In genomic region chr2:10826134-10826767, GRCm38 (mm10) we compare ENCODE assay signal across 9 mouse cellular contexts.
DNase-seq lines count a peak whose midpoint lies in the region; ATAC-seq and TF ChIP-seq lines count a peak whose summit lies in the region.
"Had no signal": no experiment of that assay in that cellular context is flagged by ENCODE, and none has a peak within 500 bp of the region (broad histone marks: within the 10 kb centered on the region; RNA-seq: fewer than 3 reads in every experiment).

No protein-coding gene starts in this region.

- peak; percentile 32; the same call in 1 of the 2 replicates for ATAC-seq in hindbrain, embryonic 16.5 days
- ATAC-seq in limb, embryonic 15.5 days (ENCODE audit: insufficient number of reproducible peaks, low FRiP score, low TSS enrichment, low read depth) = no peak
- ATAC-seq in stomach, embryonic 15.5 days (ENCODE audit: insufficient read depth, low FRiP score, low read depth) = no peak
- ATAC-seq in megakaryocyte-erythroid progenitor cell, adult 5-6 weeks (replicated peaks; ENCODE audit: low FRiP score, low TSS enrichment, poor library complexity, severe bottlenecking) = no peak

- no peak overlapping the region for H3K27ac ChIP-seq in layer of hippocampus, adult 2 months
- no peak overlapping the region for H3K27ac ChIP-seq in hindbrain, embryonic 16.5 days (ENCODE audit: low read depth, low read length)
- H3K27ac ChIP-seq in limb, embryonic 15.5 days = no peak overlapping the region
- no peak overlapping the region for H3K27ac ChIP-seq in stomach, embryonic 15.5 days
- H3K27ac ChIP-seq: macrophage had no signal

- H3K4me3 ChIP-seq in layer of hippocampus, adult 2 months = peak overlapping the region; percentile 49; the same call in 1 of the 2 replicates
- H3K4me3 ChIP-seq in hindbrain, embryonic 16.5 days (ENCODE audit: low read length) = no peak overlapping the region
- peak overlapping the region; percentile 43; the same call in 1 of the 2 replicates for H3K4me3 ChIP-seq in limb, embryonic 15.5 days
- H3K4me3 ChIP-seq in stomach, embryonic 15.5 days (replicated peaks) = peak overlapping the region; percentile 51; the same call in 1 of the 2 replicates

- H3K4me2 ChIP-seq in hindbrain, embryonic 16.5 days (ENCODE audit: low read length) = peak overlapping the region; percentile 46
- peak overlapping the region; percentile 45 for H3K4me2 ChIP-seq in limb, embryonic 15.5 days
- peak overlapping the region; percentile 62 for H3K4me2 ChIP-seq in stomach, embryonic 15.5 days

- no peak for TF ChIP-seq CTCF in layer of hippocampus, adult 2 months (conservative IDR thresholded peaks at IDR 0.05)

- H3K4me1 ChIP-seq in hindbrain, embryonic 16.5 days (ENCODE audit: control insufficient read depth, insufficient read depth, low read depth, low read length) = no peaks in the 10 kb centered on the region
- 0 out of 2 replicates have a peak, but pooled peaks cover 2% of the 10 kb centered on the region for H3K4me1 ChIP-seq in limb, embryonic 15.5 days
- no peaks in the 10 kb centered on the region for H3K4me1 ChIP-seq in stomach, embryonic 15.5 days

- no peaks in the 10 kb centered on the region for H3K27me3 ChIP-seq in hindbrain, embryonic 16.5 days (replicated peaks; ENCODE audit: control insufficient read depth, insufficient read depth, low read length)
- H3K27me3 ChIP-seq in limb, embryonic 15.5 days = no peaks in the 10 kb centered on the region
- H3K27me3 ChIP-seq in stomach, embryonic 15.5 days (replicated peaks) = no peaks in the 10 kb centered on the region

- 78% methylated on average over 10 of the region's 10 CpGs for WGBS in hindbrain, embryonic 16.5 days
- WGBS in limb, embryonic 15.5 days = 73% methylated on average over 10 of the region's 10 CpGs
- WGBS in stomach, embryonic 15.5 days = 62% methylated on average over 10 of the region's 10 CpGs

- DNase-seq in layer of hippocampus, adult 2 months (ENCODE audit: low spot score in 2 of 2) = no peak
- no peak for DNase-seq in layer of hippocampus, adult 18-20 months (ENCODE audit: low spot score in 2 of 2)
- DNase-seq in retina, postnatal 1 day = no peak
- no peak for DNase-seq in gastrocnemius, postnatal 10 days

- no peaks in the 10 kb centered on the region for H3K9me3 ChIP-seq in hindbrain, embryonic 16.5 days (ENCODE audit: control insufficient read depth, low read length)
- no peaks in the 10 kb centered on the region for H3K9me3 ChIP-seq in limb, embryonic 15.5 days
- no peaks in the 10 kb centered on the region for H3K9me3 ChIP-seq in stomach, embryonic 15.5 days

- peak overlapping the region; percentile 49 for H3K9ac ChIP-seq in hindbrain, embryonic 16.5 days (ENCODE audit: low read depth, low read length)
- no peak overlapping the region for H3K9ac ChIP-seq in limb, embryonic 15.5 days
- H3K9ac ChIP-seq in stomach, embryonic 15.5 days = no peak overlapping the region

- no peaks in the 10 kb centered on the region for H3K36me3 ChIP-seq in hindbrain, embryonic 16.5 days (ENCODE audit: control insufficient read depth, insufficient read depth, low read length)
- H3K36me3 ChIP-seq in limb, embryonic 15.5 days = no peaks in the 10 kb centered on the region
- H3K36me3 ChIP-seq in stomach, embryonic 15.5 days = no peaks in the 10 kb centered on the region
